Mouse (Mus musculus): ENCODE measurements around the gene Parp1. TPM values are rescaled to one million over a fixed set of nuclear protein-coding genes. Genes with fewer than 3 reads are reported as not detected.
A peak's percentile ranks its signal among the peaks of the same experiment; 100 is the strongest.

Parp1 gene
- polyA plus RNA-seq, 1 experiment, result 307 TPM

DNA sequence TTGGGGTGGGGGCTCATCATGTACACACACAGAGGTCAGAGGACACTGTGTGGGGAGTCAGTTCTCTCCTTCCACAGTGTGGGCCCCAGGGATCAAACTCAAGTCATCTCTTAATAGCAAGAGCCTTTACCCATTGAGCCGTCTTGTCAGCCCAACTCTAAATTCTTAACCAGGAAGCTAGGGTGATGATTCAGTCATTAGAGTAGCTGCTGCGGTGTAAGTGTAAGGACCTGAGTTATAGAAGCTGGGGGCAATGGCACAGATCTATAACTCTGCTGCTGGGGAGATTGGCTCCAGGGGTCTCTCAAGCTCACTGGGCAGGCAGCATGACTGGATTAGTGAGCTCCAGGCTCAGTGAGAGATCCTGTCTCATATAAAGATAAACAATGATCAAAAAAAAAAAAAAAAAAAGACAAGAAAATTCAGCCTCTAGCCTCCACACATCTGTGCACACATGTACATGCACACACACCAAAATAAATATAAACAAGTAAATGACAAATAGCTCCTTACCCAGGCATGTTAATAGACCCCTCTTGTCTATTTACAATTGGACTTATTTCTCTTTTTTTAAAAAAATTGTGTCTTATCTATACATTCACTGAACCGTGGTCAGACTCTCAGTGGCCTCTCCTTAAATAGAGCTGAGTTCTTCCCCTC is 25.9 kb upstream of the Parp1 start:
- Histone ChIP-seq H3K4me3 (ENCODE audit: low read depth, low read length) (no peak overlapping the region), H3K9me3 (replicated peaks; ENCODE audit: control insufficient read depth, insufficient read depth, low read length, poor library complexity, severe bottlenecking) (no peaks in the 10 kb centered on the region), H3K9ac (ENCODE audit: low read depth, poor library complexity, severe bottlenecking) (no peak overlapping the region), H3K27me3 (ENCODE audit: control insufficient read depth, insufficient read depth, low read length, poor library complexity, severe bottlenecking) (no peaks in the 10 kb centered on the region), H3K27ac (ENCODE audit: insufficient read depth, low read length) (no peak overlapping the region), H3K36me3 (ENCODE audit: control insufficient read depth, insufficient read depth, low read length, poor library complexity, severe bottlenecking) (no peaks in the 10 kb centered on the region), H3K4me1 (ENCODE audit: control insufficient read depth, insufficient read depth, low read length) (peaks cover 4% of the 10 kb centered on the region)
- TF ChIP-seq CTCF (IDR thresholded peaks at IDR 0.05; ENCODE audit: low read depth, low read length) (no peak), POLR2A (IDR thresholded peaks at IDR 0.05; ENCODE audit: insufficient read depth, low read length) (no peak), EP300 (IDR thresholded peaks at IDR 0.05; ENCODE audit: insufficient read depth, low read depth, low read length) (no peak)

DNA sequence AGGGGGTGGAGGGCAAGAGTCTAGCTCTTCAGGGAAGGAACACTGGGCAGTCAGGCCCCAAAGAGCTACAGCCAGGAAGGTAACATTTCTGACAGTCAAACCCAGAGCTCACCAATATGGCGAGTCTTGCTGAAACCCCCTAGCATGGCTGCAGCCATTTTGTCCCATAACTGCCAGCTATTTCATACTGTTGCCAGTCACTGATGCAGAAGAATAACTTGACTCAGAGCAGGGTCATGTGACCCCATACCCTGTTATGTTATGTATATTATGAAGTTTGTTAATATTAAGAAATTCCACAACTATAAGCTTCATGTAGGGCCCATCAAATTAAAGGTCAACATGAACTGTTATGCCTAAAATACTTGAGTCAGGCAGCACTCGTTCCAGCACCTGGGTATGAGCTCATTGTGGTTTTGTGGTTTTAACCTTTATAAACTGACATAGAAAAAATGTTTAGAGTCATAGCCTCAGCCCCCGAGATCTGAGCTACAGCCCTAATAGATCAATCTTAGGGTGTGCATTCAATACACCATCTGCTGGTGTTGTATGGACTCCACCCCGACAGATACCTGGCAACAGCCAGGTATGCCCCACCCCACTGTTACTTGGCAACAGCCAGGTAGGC is 22.7 kb upstream of the Parp1 start:
- no peaks in the 10 kb centered on the region for H3K9me3 ChIP-seq (replicated peaks; ENCODE audit: control insufficient read depth, insufficient read depth, low read length, poor library complexity, severe bottlenecking)
- no peak overlapping the region for H3K27ac ChIP-seq (ENCODE audit: insufficient read depth, low read length)
- H3K4me1 ChIP-seq (ENCODE audit: control insufficient read depth, insufficient read depth, low read length), result peaks cover 13% of the 10 kb centered on the region
- no peaks in the 10 kb centered on the region for H3K36me3 ChIP-seq (ENCODE audit: control insufficient read depth, insufficient read depth, low read length, poor library complexity, severe bottlenecking)
- TF ChIP-seq EP300 (IDR thresholded peaks at IDR 0.05; ENCODE audit: insufficient read depth, low read depth, low read length), result no peak
- TF ChIP-seq CTCF (IDR thresholded peaks at IDR 0.05; ENCODE audit: low read depth, low read length), result no peak
- no peak for TF ChIP-seq POLR2A (IDR thresholded peaks at IDR 0.05; ENCODE audit: insufficient read depth, low read length)
- no peak overlapping the region for H3K9ac ChIP-seq (ENCODE audit: low read depth, poor library complexity, severe bottlenecking)
- H3K4me3 ChIP-seq (ENCODE audit: low read depth, low read length), result no peak overlapping the region
- H3K27me3 ChIP-seq (ENCODE audit: control insufficient read depth, insufficient read depth, low read length, poor library complexity, severe bottlenecking), result no peaks in the 10 kb centered on the region

DNA sequence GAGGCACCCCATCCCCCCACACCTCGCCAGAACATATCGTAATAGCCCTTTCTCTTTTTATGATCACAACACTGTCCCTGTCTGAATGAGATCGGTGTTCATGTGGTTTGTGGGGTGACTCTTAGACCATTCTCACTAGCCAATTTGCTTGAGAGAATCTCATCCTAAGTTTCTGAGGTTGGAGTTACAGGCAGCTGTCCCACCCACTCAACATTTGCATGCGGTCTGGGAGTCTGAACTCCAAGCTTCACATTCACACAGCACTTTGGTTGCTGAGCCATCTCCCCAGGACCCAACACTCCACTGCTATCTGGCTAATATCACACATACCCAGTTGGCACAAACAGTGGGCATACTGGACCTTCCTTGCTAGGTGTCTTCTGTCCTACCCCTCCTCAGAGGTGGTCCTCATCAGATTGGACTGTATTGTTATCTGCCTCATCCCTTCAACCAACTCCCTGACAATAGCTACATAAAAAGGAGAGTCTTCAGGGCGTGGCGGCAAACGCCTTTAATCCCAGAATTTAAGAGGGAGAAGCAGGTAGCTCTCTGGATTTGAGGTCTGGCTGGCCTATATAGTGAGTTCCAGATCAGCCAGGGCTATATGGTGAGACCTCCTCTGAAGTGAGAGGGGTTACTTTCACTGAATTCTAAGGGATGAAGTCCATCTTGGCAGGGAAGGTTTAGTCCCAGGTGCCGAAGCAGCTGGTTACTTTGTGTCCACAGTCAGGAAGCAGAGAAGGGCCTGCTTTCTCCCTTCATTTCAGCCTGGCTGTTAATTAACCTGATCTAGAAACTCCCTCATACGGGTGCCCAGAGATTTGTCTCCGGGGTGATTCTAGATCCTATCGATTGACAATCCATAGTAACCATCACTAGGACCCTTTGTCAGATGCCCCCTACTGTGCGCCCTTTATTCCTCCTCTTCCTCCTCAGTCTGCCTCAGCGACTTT is 21.6 kb upstream of the Parp1 start:
- H3K4me3 ChIP-seq (ENCODE audit: low read depth, low read length), result no peak overlapping the region
- H3K4me1 ChIP-seq (ENCODE audit: control insufficient read depth, insufficient read depth, low read length), result peaks cover 13% of the 10 kb centered on the region
- no peaks in the 10 kb centered on the region for H3K9me3 ChIP-seq (replicated peaks; ENCODE audit: control insufficient read depth, insufficient read depth, low read length, poor library complexity, severe bottlenecking)
- no peak overlapping the region for H3K27ac ChIP-seq (ENCODE audit: insufficient read depth, low read length)
- no peaks in the 10 kb centered on the region for H3K36me3 ChIP-seq (ENCODE audit: control insufficient read depth, insufficient read depth, low read length, poor library complexity, severe bottlenecking)
- no peak overlapping the region for H3K9ac ChIP-seq (ENCODE audit: low read depth, poor library complexity, severe bottlenecking)
- H3K27me3 ChIP-seq (ENCODE audit: control insufficient read depth, insufficient read depth, low read length, poor library complexity, severe bottlenecking), result no peaks in the 10 kb centered on the region
- no peak for TF ChIP-seq EP300 (IDR thresholded peaks at IDR 0.05; ENCODE audit: insufficient read depth, low read depth, low read length)
- no peak for TF ChIP-seq POLR2A (IDR thresholded peaks at IDR 0.05; ENCODE audit: insufficient read depth, low read length)
- no peak for TF ChIP-seq CTCF (IDR thresholded peaks at IDR 0.05; ENCODE audit: low read depth, low read length)

DNA sequence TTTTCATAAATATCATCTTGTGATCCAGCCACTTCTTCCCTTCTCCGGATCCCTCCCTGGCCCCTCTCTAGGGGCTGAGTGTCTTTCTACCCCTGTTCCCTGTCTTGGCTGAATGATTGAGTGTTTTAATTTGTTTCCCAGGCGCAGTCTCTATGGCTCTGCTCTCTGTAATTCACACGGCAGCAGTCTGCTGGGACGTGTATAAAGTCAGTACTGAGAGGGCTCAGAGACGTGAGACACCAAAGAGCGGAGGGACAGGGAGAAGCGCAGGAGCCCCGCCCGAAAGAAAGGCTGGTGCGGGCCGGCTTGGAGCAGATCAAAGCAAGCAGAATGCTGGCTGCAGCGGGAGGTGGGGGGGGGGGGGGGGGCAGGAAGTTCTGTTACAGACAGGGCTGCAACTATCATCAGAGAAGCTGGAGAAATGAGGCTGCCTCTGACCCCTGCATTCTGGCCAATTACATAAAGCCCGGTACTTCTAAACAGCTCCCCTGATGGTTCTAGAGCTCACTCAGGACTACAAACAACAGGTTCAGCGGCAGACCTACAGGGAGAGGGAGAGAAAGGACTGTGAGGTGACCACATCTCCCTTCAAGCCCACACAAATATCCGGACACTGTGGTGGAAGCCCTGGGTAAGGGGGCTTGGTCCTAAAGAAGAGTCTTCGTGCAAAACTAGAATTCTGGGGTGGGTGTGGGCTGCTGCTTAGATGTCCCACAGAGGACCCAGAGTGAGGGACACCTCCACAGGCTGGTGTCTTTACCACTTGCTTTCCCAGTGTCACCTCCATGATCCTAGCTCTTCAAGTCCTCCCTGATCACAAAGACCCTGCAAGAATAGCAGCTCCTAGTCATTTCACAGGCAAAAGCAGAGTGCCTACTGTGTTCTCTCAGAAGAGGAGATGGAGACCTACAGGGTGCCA is 20.7 kb upstream of the Parp1 start:
- Histone ChIP-seq H3K27me3 (ENCODE audit: control insufficient read depth, insufficient read depth, low read length, poor library complexity, severe bottlenecking) (no peaks in the 10 kb centered on the region), H3K27ac (ENCODE audit: insufficient read depth, low read length) (0 out of 2 replicates have a peak overlapping the region, but pooled peaks have one; percentile 38), H3K9me3 (replicated peaks; ENCODE audit: control insufficient read depth, insufficient read depth, low read length, poor library complexity, severe bottlenecking) (no peaks in the 10 kb centered on the region), H3K4me3 (ENCODE audit: low read depth, low read length) (peak overlapping the region; percentile 2; the same call in 1 of the 2 replicates), H3K4me1 (ENCODE audit: control insufficient read depth, insufficient read depth, low read length) (peaks cover 13% of the 10 kb centered on the region), H3K36me3 (ENCODE audit: control insufficient read depth, insufficient read depth, low read length, poor library complexity, severe bottlenecking) (no peaks in the 10 kb centered on the region), H3K9ac (ENCODE audit: low read depth, poor library complexity, severe bottlenecking) (no peak overlapping the region)
- TF ChIP-seq POLR2A (IDR thresholded peaks at IDR 0.05; ENCODE audit: insufficient read depth, low read length) (no peak), EP300 (IDR thresholded peaks at IDR 0.05; ENCODE audit: insufficient read depth, low read depth, low read length) (0 out of 2 replicates have a peak, but pooled peaks have one; percentile 47)

DNA sequence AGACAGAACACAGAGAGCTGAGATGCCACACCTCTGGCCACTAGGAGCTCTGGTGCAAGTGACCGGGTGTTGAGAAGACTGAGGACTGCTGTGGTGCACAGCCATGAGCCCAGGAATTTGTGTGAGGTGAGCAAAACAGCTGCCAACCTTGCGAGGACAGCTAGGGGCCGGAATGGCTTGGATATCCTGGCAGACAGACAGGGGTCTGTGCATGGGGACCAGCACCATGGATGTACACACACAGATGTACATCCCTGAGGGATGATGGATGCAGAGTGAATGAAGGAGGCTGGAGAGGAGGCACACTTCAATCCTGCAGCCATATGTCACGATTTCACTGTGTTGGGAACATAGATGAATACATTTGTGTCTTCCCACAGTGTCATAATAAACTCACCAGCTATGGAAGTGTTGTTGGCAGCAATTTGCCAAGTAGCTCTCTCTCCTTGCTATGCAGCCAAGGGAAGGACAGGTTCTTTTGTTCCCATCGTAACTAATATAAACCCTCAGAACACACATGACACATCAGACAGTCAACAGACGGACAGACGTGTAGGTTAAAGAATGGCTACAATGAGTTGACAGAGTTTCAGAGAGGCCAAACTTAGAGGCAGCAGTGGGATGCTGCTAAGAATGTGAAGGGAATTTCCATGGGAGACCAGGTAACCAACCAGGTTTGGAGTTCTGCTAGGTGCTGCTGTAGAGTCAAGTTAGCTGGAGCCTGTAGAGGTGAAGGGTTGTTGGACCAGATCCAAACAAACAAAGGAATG is 19.0 kb upstream of the Parp1 start:
- H3K4me1 ChIP-seq (ENCODE audit: control insufficient read depth, insufficient read depth, low read length), result peaks cover 13% of the 10 kb centered on the region
- TF ChIP-seq EP300 (IDR thresholded peaks at IDR 0.05; ENCODE audit: insufficient read depth, low read depth, low read length) (no peak), CTCF (IDR thresholded peaks at IDR 0.05; ENCODE audit: low read depth, low read length) (no peak), POLR2A (IDR thresholded peaks at IDR 0.05; ENCODE audit: insufficient read depth, low read length) (no peak)
- H3K4me3 ChIP-seq (ENCODE audit: low read depth, low read length), result no peak overlapping the region
- no peaks in the 10 kb centered on the region for H3K36me3 ChIP-seq (ENCODE audit: control insufficient read depth, insufficient read depth, low read length, poor library complexity, severe bottlenecking)
- no peak overlapping the region for H3K9ac ChIP-seq (ENCODE audit: low read depth, poor library complexity, severe bottlenecking)
- no peak overlapping the region for H3K27ac ChIP-seq (ENCODE audit: insufficient read depth, low read length)
- no peaks in the 10 kb centered on the region for H3K27me3 ChIP-seq (ENCODE audit: control insufficient read depth, insufficient read depth, low read length, poor library complexity, severe bottlenecking)
- no peaks in the 10 kb centered on the region for H3K9me3 ChIP-seq (replicated peaks; ENCODE audit: control insufficient read depth, insufficient read depth, low read length, poor library complexity, severe bottlenecking)

Data from ES-Bruce4 (cell line).